Mouse (Mus musculus) frontal cortex, postnatal 14 days (tissue): ENCODE measurements around the gene Keap1.
A peak's percentile ranks its signal among the peaks of the same experiment; 100 is the strongest.
"Not testable (repeated sequence)": the region's sequence is repeated elsewhere in the genome, so short reads cannot be mapped to it uniquely, and the experiment has no call there.

Source experiments
- DNase-seq, 2 experiments: peaks; one replicate each; pipeline ENCODE4 v3.0.0; 2022; ENCODE audit warnings: low spot score in 2 of 2

Gene Keap1

GRCm38 (mm10) chr9:21238733-21239464, at the start of gene Keap1:
Gene Keap1 (minus strand): TSS chr9:21239361.
- peak; percentile 51 to 66 for DNase-seq

- DNase-seq = no peak
Measured at GRCm38 (mm10) chr9:21288404-21289336, 49.5 kb upstream of the Keap1 start.

GRCm38 (mm10) chr9:21287571-21288402, 48.6 kb upstream of the Keap1 start, which contains the start of gene Kri1:
Gene Kri1 (minus strand): TSS chr9:21287969.
- DNase-seq = peak; percentile 94 to 96

- no peak for DNase-seq
Measured at GRCm38 (mm10) chr9:21286753-21287152, 47.6 kb upstream of the Keap1 start.

- DNase-seq = no peak
Measured at GRCm38 (mm10) chr9:21283994-21284393, 44.8 kb upstream of the Keap1 start.

- DNase-seq = no peak
Measured at GRCm38 (mm10) chr9:21283591-21283990, 44.4 kb upstream of the Keap1 start.

GRCm38 (mm10) chr9:21277776-21278175, 38.6 kb upstream of the Keap1 start:
- no peak for DNase-seq

GRCm38 (mm10) chr9:21276307-21276706, 37.1 kb upstream of the Keap1 start:
- no peak for DNase-seq

- no peak for DNase-seq
Measured at GRCm38 (mm10) chr9:21275727-21276126, 36.6 kb upstream of the Keap1 start.

GRCm38 (mm10) chr9:21275013-21275710, 36.0 kb upstream of the Keap1 start:
- no peak for DNase-seq

- no peak for DNase-seq
Measured at GRCm38 (mm10) chr9:21274336-21274735, 35.2 kb upstream of the Keap1 start.

- DNase-seq = no peak
Measured at GRCm38 (mm10) chr9:21273520-21274228, 34.5 kb upstream of the Keap1 start.

GRCm38 (mm10) chr9:21273094-21273493, 33.9 kb upstream of the Keap1 start:
- DNase-seq = no peak

GRCm38 (mm10) chr9:21272391-21272790, 33.2 kb upstream of the Keap1 start:
- no peak for DNase-seq

- not testable (repeated sequence) for DNase-seq
Measured at GRCm38 (mm10) chr9:21269590-21269989, 30.4 kb upstream of the Keap1 start.

- no peak for DNase-seq
Measured at GRCm38 (mm10) chr9:21268305-21268704, 29.1 kb upstream of the Keap1 start.

- DNase-seq = no peak
Measured at GRCm38 (mm10) chr9:21266889-21267288, 27.7 kb upstream of the Keap1 start.

GRCm38 (mm10) chr9:21265611-21266010, 26.4 kb upstream of the Keap1 start:
- DNase-seq = no peak

GRCm38 (mm10) chr9:21265000-21265561, 25.9 kb upstream of the Keap1 start, which contains the start of gene Atg4d:
Gene Atg4d (plus strand): TSS chr9:21265293.
- peak; percentile 94 for DNase-seq
